Mouse (Mus musculus) right cerebral cortex, postnatal 25 days (tissue): Measurements from ENCODE around the gene Slc46a3.
A peak's percentile ranks its signal among the peaks of the same experiment; 100 is the strongest.

Source experiments
- DNase-seq: peaks from one replicate; pipeline ENCODE4 v3.0.0; 2022

Slc46a3 gene

GRCm38 (mm10) chr5:147895436-147896198 is 1.0 kb upstream of the Slc46a3 start:
- no peak for DNase-seq

GRCm38 (mm10) chr5:147893766-147894454 is 705 bp downstream of the Slc46a3 start:
- DNase-seq = no peak

GRCm38 (mm10) chr5:147893143-147893542 is 1.5 kb downstream of the Slc46a3 start:
- no peak for DNase-seq

- DNase-seq = no peak
Observed at GRCm38 (mm10) chr5:147892735-147893134, 1.9 kb downstream of the Slc46a3 start.

GRCm38 (mm10) chr5:147888313-147889297 is 6.0 kb downstream of the Slc46a3 start:
- DNase-seq = no peak

GRCm38 (mm10) chr5:147883581-147883980 is 11.0 kb downstream of the Slc46a3 start:
- DNase-seq = no peak

- no peak for DNase-seq
Observed at GRCm38 (mm10) chr5:147879971-147880682, 14.5 kb downstream of the Slc46a3 start.

GRCm38 (mm10) chr5:147877520-147877919 is 17.1 kb downstream of the Slc46a3 start:
- no peak for DNase-seq

- DNase-seq = no peak
Observed at GRCm38 (mm10) chr5:147875210-147875609, 19.4 kb downstream of the Slc46a3 start.

GRCm38 (mm10) chr5:147874491-147875065 is 20.0 kb downstream of the Slc46a3 start:
- no peak for DNase-seq

GRCm38 (mm10) chr5:147871091-147871820 is 23.4 kb downstream of the Slc46a3 start:
- no peak for DNase-seq

- DNase-seq = no peak
Observed at GRCm38 (mm10) chr5:147870296-147870695, 24.3 kb downstream of the Slc46a3 start.

GRCm38 (mm10) chr5:147869568-147869967 is 25.0 kb downstream of the Slc46a3 start:
- DNase-seq = no peak

GRCm38 (mm10) chr5:147868674-147869073 is 25.9 kb downstream of the Slc46a3 start:
- no peak for DNase-seq

GRCm38 (mm10) chr5:147860449-147861261 is 34.0 kb downstream of the Slc46a3 start, which contains the start of gene Pomp:
Gene Pomp (plus strand): TSS chr5:147860461.
- DNase-seq = peak; percentile 93

GRCm38 (mm10) chr5:147860076-147860448 is 34.6 kb downstream of the Slc46a3 start:
- DNase-seq = no peak

- DNase-seq = no peak
Observed at GRCm38 (mm10) chr5:147850194-147850593, 44.4 kb downstream of the Slc46a3 start.

- DNase-seq = peak; percentile 46
Observed at GRCm38 (mm10) chr5:147848164-147848863, 46.3 kb downstream of the Slc46a3 start.

GRCm38 (mm10) chr5:147847361-147847760 is 47.3 kb downstream of the Slc46a3 start:
- no peak for DNase-seq

GRCm38 (mm10) chr5:147845319-147845718 is 49.3 kb downstream of the Slc46a3 start:
- no peak for DNase-seq
